Mouse (Mus musculus) neural tube, embryonic 14.5 days (tissue): ENCODE measurements around the gene Hfm1. TPM values are rescaled to one million over a fixed set of nuclear protein-coding genes. Genes with fewer than 3 reads are reported as not detected.

Experiments used
- ATAC-seq: fragments of 200-750 bp; cut with Nextera tagmentation; 2 replicates; pipeline ENCODE4 v1.8.0; 2017; ENCODE audit warnings: low read depth, mild to moderate bottlenecking, moderate TSS enrichment, moderate library complexity
- H3K27ac ChIP-seq: fragments of 300-500 bp; sonication (generic); 2 replicates; pipeline ENCODE4 v1.5.1; 2014; ENCODE audit warnings: low read depth, mild to moderate bottlenecking, control low read depth, low read length, moderate library complexity, mixed read lengths
- H3K27me3 ChIP-seq: fragments of 300-500 bp; sonication (generic); 2 replicates; pipeline ENCODE4 v1.6.1; 2014; ENCODE audit warnings: low read length; ENCODE audit not compliant: control insufficient read depth, insufficient read depth
- H3K36me3 ChIP-seq: fragments of 300-500 bp; sonication (generic); 2 replicates; pipeline ENCODE4 v1.6.1; 2014; ENCODE audit warnings: low read length, mixed read lengths; ENCODE audit not compliant: control insufficient read depth, insufficient read depth
- H3K4me1 ChIP-seq: fragments of 300-500 bp; sonication (generic); 2 replicates; pipeline ENCODE4 v1.6.1; 2014; ENCODE audit warnings: low read length; ENCODE audit not compliant: control insufficient read depth, insufficient read depth
- H3K4me2 ChIP-seq: fragments of 300-500 bp; sonication (generic); 2 replicates; pipeline ENCODE4 v1.6.1; 2014; ENCODE audit warnings: mild to moderate bottlenecking, low read depth, low read length, control low read depth
- H3K4me3 ChIP-seq: fragments of 300-500 bp; sonication (generic); 2 replicates; pipeline ENCODE4 v1.5.1; 2014; ENCODE audit warnings: low read depth, low read length, control low read depth, mixed read lengths
- H3K9ac ChIP-seq: fragments of 300-500 bp; sonication (generic); replicated peaks from 2 replicates; pipeline ENCODE4 v1.6.1; 2014; ENCODE audit warnings: low read depth, mild to moderate bottlenecking, control low read depth, low read length, mixed read lengths
- H3K9me3 ChIP-seq: fragments of 300-500 bp; sonication (generic); 2 replicates; pipeline ENCODE4 v1.6.1; 2016; ENCODE audit warnings: low read length; ENCODE audit not compliant: control insufficient read depth
- WGBS: fragments of 180-500 bp; shearing (Covaris S2); extraction: QIAGEN DNeasy Blood & Tissue Kit; methylation state at CpG from one replicate; pipeline ENCODE4 v1.1.7; 2014; 5-methylcytosine and 5-hydroxymethylcytosine counted together
- microRNA-seq: library from miRNA; unstranded; fragments of <30 nt; microRNA quantifications from one replicate; pipeline ENCODE4, GENCODE M21; 2016
- polyA plus RNA-seq: library from polyadenylated mRNA; unstranded; fragments of >200 nt; fragmentation: Nextera tagmentation; extraction: Ambion mirVana; gene quantifications from 2 replicates; pipeline ENCODE4 v1.2.1, GENCODE M21; 2014

The Hfm1 gene
- polyA plus RNA-seq, 1 experiment from 2014 or later = 8.4 TPM

- ATAC-seq = no peak
- H3K36me3 ChIP-seq = no peaks in the 10 kb centered on the region
- H3K4me3 ChIP-seq = no peak overlapping the region
- no peak overlapping the region for H3K4me2 ChIP-seq
- no peak overlapping the region for H3K9ac ChIP-seq
- 0 out of 2 replicates have a peak, but pooled peaks cover 4% of the 10 kb centered on the region for H3K4me1 ChIP-seq
- H3K27me3 ChIP-seq = no peaks in the 10 kb centered on the region
- H3K27ac ChIP-seq = no peak overlapping the region
- H3K9me3 ChIP-seq = no peaks in the 10 kb centered on the region
- WGBS = 17% methylated on average over 9 of the region's 9 CpGs
Observed at GRCm38 (mm10) chr5:106801215-106801863, 124.8 kb downstream of the Hfm1 start.

GRCm38 (mm10) chr5:106797896-106798295, 128.2 kb downstream of the Hfm1 start:
- Histone ChIP-seq H3K4me3 (no peak overlapping the region), H3K4me1 (0 out of 2 replicates have a peak, but pooled peaks cover 4% of the 10 kb centered on the region), H3K27me3 (no peaks in the 10 kb centered on the region), H3K36me3 (no peaks in the 10 kb centered on the region), H3K9me3 (no peaks in the 10 kb centered on the region), H3K4me2 (no peak overlapping the region), H3K27ac (no peak overlapping the region), H3K9ac (no peak overlapping the region)
- 71% methylated on average over 5 of the region's 5 CpGs for WGBS
- ATAC-seq = no peak

GRCm38 (mm10) chr5:106791241-106791572, 134.9 kb downstream of the Hfm1 start:
- ATAC-seq = peak; percentile 77; the same call in 1 of the 2 replicates
- H3K4me1 ChIP-seq = no peaks in the 10 kb centered on the region
- no peaks in the 10 kb centered on the region for H3K27me3 ChIP-seq
- 15% methylated on average over 6 of the region's 6 CpGs for WGBS
- no peaks in the 10 kb centered on the region for H3K36me3 ChIP-seq
- H3K4me2 ChIP-seq = no peak overlapping the region
- no peak overlapping the region for H3K27ac ChIP-seq
- H3K4me3 ChIP-seq = no peak overlapping the region
- H3K9ac ChIP-seq = no peak overlapping the region
- H3K9me3 ChIP-seq = no peaks in the 10 kb centered on the region

GRCm38 (mm10) chr5:106790496-106791240, 135.5 kb downstream of the Hfm1 start:
- no peaks in the 10 kb centered on the region for H3K4me1 ChIP-seq
- H3K9me3 ChIP-seq = no peaks in the 10 kb centered on the region
- no peaks in the 10 kb centered on the region for H3K27me3 ChIP-seq
- no peak overlapping the region for H3K9ac ChIP-seq
- no peak for ATAC-seq
- 40% methylated on average over 5 of the region's 5 CpGs for WGBS
- H3K4me3 ChIP-seq = no peak overlapping the region
- H3K4me2 ChIP-seq = no peak overlapping the region
- no peaks in the 10 kb centered on the region for H3K36me3 ChIP-seq
- H3K27ac ChIP-seq = no peak overlapping the region

Small RNA genes lying within 50 kb of the gene (microRNA-seq; reads per million reads assigned to microRNA genes)
- not detected for gene Gm27527

Other genes starting within 250 kb of the Hfm1 start
- 88.1 and 105 TPM in 2 replicates for gene Zfp644, start 229.0 kb downstream of the Hfm1 start, polyA plus RNA-seq
- 50.6 and 51.8 TPM in 2 replicates for gene Cdc7, start 38.0 kb upstream of the Hfm1 start, polyA plus RNA-seq